Mouse (Mus musculus) myocyte (in vitro differentiated cells): ENCODE measurements around the gene Dact3. TPM values are rescaled to one million over a fixed set of nuclear protein-coding genes. Genes with fewer than 3 reads are reported as not detected.

Experiments
- H3K27me3 ChIP-seq: one replicate; pipeline ENCODE4 v1.6.1; 2011; ENCODE audit not compliant: control insufficient read depth, insufficient read depth, insufficient read length
- H3K36me3 ChIP-seq: one replicate; pipeline ENCODE4 v1.6.1; 2011; ENCODE audit not compliant: control insufficient read depth, insufficient read depth
- H3K4me2 ChIP-seq: one replicate; pipeline ENCODE4 v1.6.1; 2011; ENCODE audit warnings: low read depth, control low read depth
- H3K4me3 ChIP-seq: one replicate; pipeline ENCODE4 v1.5.1; 2011; ENCODE audit warnings: mild to moderate bottlenecking, control low read depth, moderate library complexity
- H3K79me2 ChIP-seq: one replicate; pipeline ENCODE4 v1.6.1; 2011; ENCODE audit not compliant: control insufficient read depth, insufficient read depth
- H3ac ChIP-seq: one replicate; pipeline ENCODE4 v1.6.1; 2011; ENCODE audit not compliant: control insufficient read depth, insufficient read length
- CEBPB ChIP-seq: IDR thresholded peaks from 2 replicates; pipeline ENCODE4 v1.6.1; 2011; ENCODE audit warnings: mild to moderate bottlenecking, moderate library complexity; ENCODE audit not compliant: poor library complexity, insufficient read depth, severe bottlenecking
- E2F4 ChIP-seq: IDR thresholded peaks from one replicate; pipeline ENCODE4 v1.6.1; 2011; ENCODE audit warnings: mild to moderate bottlenecking, control low read depth, moderate library complexity; ENCODE audit not compliant: insufficient read depth
- MAX ChIP-seq: IDR thresholded peaks from one replicate; pipeline ENCODE4 v1.6.1; 2011; ENCODE audit warnings: low read depth, mild to moderate bottlenecking, control low read depth
- MYOD1 ChIP-seq, 3 experiments: IDR thresholded peaks; one replicate each; pipeline ENCODE4 v1.6.1; 2011; ENCODE audit warnings: control low read depth in 2 of 3, low read depth in 2 of 3, mild to moderate bottlenecking in 2 of 3, moderate library complexity in 1 of 3; ENCODE audit not compliant: insufficient read length in 2 of 3, control insufficient read depth in 1 of 3
- MYOG ChIP-seq, 3 experiments: IDR thresholded peaks; one replicate each; pipeline ENCODE4 v1.6.1; 2011; ENCODE audit warnings: control low read depth in 2 of 3, low read depth in 2 of 3, mild to moderate bottlenecking in 2 of 3; ENCODE audit not compliant: insufficient read length in 2 of 3, control insufficient read depth in 1 of 3, insufficient read depth in 1 of 3
- POLR2A ChIP-seq: IDR thresholded peaks from one replicate; pipeline ENCODE4 v1.6.1; 2011; ENCODE audit warnings: low read depth, mild to moderate bottlenecking, control low read depth, moderate library complexity; ENCODE audit not compliant: insufficient read length
- POLR2AphosphoS2 ChIP-seq: IDR thresholded peaks from one replicate; pipeline ENCODE4 v1.6.1; 2011; ENCODE audit warnings: low read depth, control low read depth; ENCODE audit not compliant: insufficient read length
- REST ChIP-seq: IDR thresholded peaks from one replicate; pipeline ENCODE4 v1.6.1; 2011; ENCODE audit warnings: mild to moderate bottlenecking, control low read depth, moderate library complexity; ENCODE audit not compliant: insufficient read depth, insufficient read length
- SRF ChIP-seq: IDR thresholded peaks from one replicate; pipeline ENCODE4 v1.6.1; 2011; ENCODE audit warnings: low read depth; ENCODE audit not compliant: control insufficient read depth, insufficient read length
- TCF12 ChIP-seq: IDR thresholded peaks from one replicate; pipeline ENCODE4 v1.6.1; 2011; ENCODE audit warnings: mild to moderate bottlenecking, control low read depth; ENCODE audit not compliant: poor library complexity, insufficient read depth, severe bottlenecking
- TCF3 ChIP-seq: IDR thresholded peaks from one replicate; pipeline ENCODE4 v1.6.1; 2011; ENCODE audit warnings: low read depth, control low read depth; ENCODE audit not compliant: insufficient read length
- USF1 ChIP-seq: IDR thresholded peaks from one replicate; pipeline ENCODE4 v1.6.1; 2011; ENCODE audit warnings: low read depth, mild to moderate bottlenecking, control low read depth, moderate library complexity
- polyA plus RNA-seq: library from polyadenylated mRNA; unstranded; fragments of >200 nt; fragmentation: generic; extraction: Trizol; gene quantifications from one replicate; pipeline ENCODE4 v1.2.1, GENCODE M21; 2012; ENCODE audit warnings: missing spikeins

The Dact3 gene
- polyA plus RNA-seq, 1 experiment = 10.0 TPM

DNA sequence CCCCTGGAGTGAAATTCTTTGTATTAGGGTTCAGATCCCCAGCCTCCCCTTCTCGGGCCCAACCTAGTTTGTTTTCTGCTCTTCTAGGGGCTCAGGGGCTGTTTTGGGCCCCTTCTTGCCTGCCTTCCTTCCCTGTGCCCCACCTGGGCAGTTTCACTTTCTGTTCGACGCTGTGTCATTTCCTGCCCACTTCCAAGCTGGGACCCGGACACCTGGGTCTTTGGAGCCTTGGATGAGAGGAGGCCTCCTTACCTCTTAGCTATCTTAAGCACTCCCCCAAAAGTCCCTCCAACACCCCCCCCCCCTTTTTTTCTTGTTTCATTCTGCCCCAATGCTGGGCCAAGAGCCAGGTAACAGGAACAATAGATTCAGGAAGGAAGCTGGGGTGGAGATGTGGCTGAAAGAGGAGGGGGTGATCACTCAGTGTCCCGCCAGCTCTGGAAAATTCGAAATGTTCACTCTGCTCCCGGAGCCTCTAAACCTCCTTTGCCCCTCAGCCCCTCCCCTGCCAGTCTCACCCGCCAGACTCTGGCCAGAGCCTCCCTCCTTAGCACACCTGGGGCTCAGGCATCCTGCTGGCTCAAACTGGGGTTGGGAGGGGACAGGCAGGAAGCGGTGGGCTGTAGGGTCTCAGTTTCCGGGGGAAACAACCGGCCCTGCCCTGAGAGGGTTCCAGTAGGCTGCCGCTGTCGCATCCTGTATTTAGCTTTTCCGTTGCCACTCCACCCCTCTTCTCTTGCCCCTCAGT, 29.9 kb upstream of the Dact3 start:
- H3K79me2 ChIP-seq = no peaks in the 10 kb centered on the region
- H3ac ChIP-seq = no peak overlapping the region
- no peak for TF ChIP-seq TCF3
- peak overlapping the region; percentile 98 for H3K4me2 ChIP-seq
- no peak overlapping the region for H3K4me3 ChIP-seq
- no peaks in the 10 kb centered on the region for H3K27me3 ChIP-seq
- no peaks in the 10 kb centered on the region for H3K36me3 ChIP-seq

GRCm38 (mm10) chr7:16845820-16846167, 29.3 kb upstream of the Dact3 start:
- Histone ChIP-seq H3K4me2 (no peak overlapping the region), H3K36me3 (no peaks in the 10 kb centered on the region), H3K4me3 (no peak overlapping the region), H3K79me2 (no peaks in the 10 kb centered on the region), H3ac (no peak overlapping the region), H3K27me3 (no peaks in the 10 kb centered on the region)
- TF ChIP-seq MYOD1 (IDR thresholded peaks at IDR 0.05; ENCODE audit: control insufficient read depth in 1 of 3, insufficient read length in 2 of 3, low read depth in 2 of 3) (no peak), E2F4 (no peak), USF1 (no peak), MYOG (IDR thresholded peaks at IDR 0.05; ENCODE audit: control insufficient read depth in 1 of 3, insufficient read depth in 1 of 3, insufficient read length in 2 of 3, low read depth in 2 of 3) (no peak), SRF (no peak), CEBPB (no peak), POLR2A (no peak), TCF3 (no peak), REST (no peak), MAX (no peak), POLR2AphosphoS2 (no peak)

- no peak overlapping the region for H3K4me3 ChIP-seq
- no peaks in the 10 kb centered on the region for H3K79me2 ChIP-seq
- H3K27me3 ChIP-seq = no peaks in the 10 kb centered on the region
- H3K36me3 ChIP-seq = no peaks in the 10 kb centered on the region
- no peak overlapping the region for H3K4me2 ChIP-seq
- no peak overlapping the region for H3ac ChIP-seq
- TF ChIP-seq MYOG (IDR thresholded peaks at IDR 0.05; ENCODE audit: control insufficient read depth in 1 of 3, insufficient read depth in 1 of 3, insufficient read length in 2 of 3, low read depth in 2 of 3) = no peak
- TF ChIP-seq POLR2A = no peak
- TF ChIP-seq MYOD1 (IDR thresholded peaks at IDR 0.05; ENCODE audit: control insufficient read depth in 1 of 3, insufficient read length in 2 of 3, low read depth in 2 of 3) = no peak
- TF ChIP-seq SRF = no peak
- TF ChIP-seq TCF12 = no peak
- TF ChIP-seq MAX = no peak
- TF ChIP-seq E2F4 = no peak
Observed at GRCm38 (mm10) chr7:16846775-16847174, 28.3 kb upstream of the Dact3 start.

GRCm38 (mm10) chr7:16847507-16847906, 27.6 kb upstream of the Dact3 start:
- Histone ChIP-seq H3ac (no peak overlapping the region), H3K79me2 (no peaks in the 10 kb centered on the region), H3K4me2 (no peak overlapping the region), H3K36me3 (no peaks in the 10 kb centered on the region), H3K27me3 (no peaks in the 10 kb centered on the region), H3K4me3 (no peak overlapping the region)
- TF ChIP-seq MAX (no peak), SRF (no peak), E2F4 (no peak), TCF12 (no peak), TCF3 (no peak), POLR2AphosphoS2 (no peak), CEBPB (no peak), USF1 (no peak), REST (no peak), POLR2A (no peak)

DNA sequence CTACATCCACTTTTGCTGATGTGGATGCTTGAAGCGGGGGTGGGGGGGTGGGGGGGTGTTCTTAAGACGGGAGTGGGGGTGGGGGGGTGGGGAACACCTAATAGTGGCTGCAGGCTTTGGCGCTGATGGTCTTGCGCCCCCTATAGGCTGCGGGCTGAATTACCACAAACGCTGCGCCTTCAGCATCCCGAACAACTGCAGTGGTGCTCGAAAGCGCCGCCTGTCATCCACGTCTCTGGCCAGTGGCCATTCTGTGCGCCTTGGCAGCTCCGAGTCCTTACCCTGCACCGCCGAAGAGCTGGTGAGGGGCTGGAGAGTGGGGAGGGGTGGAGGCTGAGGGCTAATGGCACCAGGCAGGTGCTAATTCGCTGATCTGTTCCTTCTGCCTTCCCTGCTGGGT, 26.5 kb upstream of the Dact3 start:
- Histone ChIP-seq H3K36me3 (no peaks in the 10 kb centered on the region), H3K4me3 (no peak overlapping the region), H3K27me3 (no peaks in the 10 kb centered on the region), H3ac (no peak overlapping the region), H3K4me2 (no peak overlapping the region), H3K79me2 (no peaks in the 10 kb centered on the region)
- no peak for TF ChIP-seq CEBPB
- no peak for TF ChIP-seq SRF
- no peak for TF ChIP-seq POLR2A
- no peak for TF ChIP-seq USF1
- TF ChIP-seq POLR2AphosphoS2 = no peak
- TF ChIP-seq TCF3 = no peak
- no peak for TF ChIP-seq MYOD1 (IDR thresholded peaks at IDR 0.05; ENCODE audit: control insufficient read depth in 1 of 3, insufficient read length in 2 of 3, low read depth in 2 of 3)
- TF ChIP-seq MYOG (IDR thresholded peaks at IDR 0.05; ENCODE audit: control insufficient read depth in 1 of 3, insufficient read depth in 1 of 3, insufficient read length in 2 of 3, low read depth in 2 of 3) = no peak
- TF ChIP-seq TCF12 = no peak
- TF ChIP-seq REST = no peak
- no peak for TF ChIP-seq MAX
- no peak for TF ChIP-seq E2F4
